Mouse (Mus musculus): ENCODE data around the gene Vmn1r51.

DNA sequence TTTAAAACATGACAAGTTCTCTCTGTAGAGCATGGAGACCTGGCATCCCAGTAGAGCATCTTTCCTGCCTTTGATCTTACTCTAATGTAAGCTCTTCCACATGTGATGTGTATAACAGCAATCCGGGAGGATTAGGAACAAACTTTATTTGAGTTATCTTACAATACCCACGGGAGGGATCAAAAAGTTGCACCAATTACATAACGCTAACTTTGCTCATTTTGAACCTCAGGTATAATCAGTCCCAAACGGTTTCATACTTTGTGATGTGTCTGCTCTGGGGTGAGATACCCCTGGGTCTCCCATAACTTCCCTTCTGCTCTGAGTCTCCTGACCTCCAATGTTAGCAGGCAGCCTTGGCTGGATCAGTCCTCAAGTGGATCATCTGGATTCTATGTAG, 44.0 kb upstream of the Vmn1r51 start, which contains the start of gene Vmn1r49:
- TF ChIP-seq EP300 (IDR thresholded peaks at IDR 0.05; ENCODE audit: low read depth) = no peak
- no peak for TF ChIP-seq CTCF (IDR thresholded peaks at IDR 0.05; ENCODE audit: low read depth)

All from liver, postnatal 0 days (tissue).